Mouse (Mus musculus) brain, embryonic 18.5 days (tissue): ENCODE data around the gene Ppil3.
A peak's percentile ranks its signal among the peaks of the same experiment; 100 is the strongest.

Source experiments
- DNase-seq: peaks from one replicate; pipeline ENCODE4 v3.0.0-alpha.2; 2012; ENCODE audit warnings: low read depth, low spot score

The Ppil3 gene

GRCm38 (mm10) chr1:58445143-58445722 is at the start of gene Ppil3, which contains the start of gene Nif3l1:
Gene Ppil3 (minus strand): TSS chr1:58445486.
Gene Nif3l1 (plus strand): TSS chr1:58445151.
- peak; percentile 93 for DNase-seq

DNA sequence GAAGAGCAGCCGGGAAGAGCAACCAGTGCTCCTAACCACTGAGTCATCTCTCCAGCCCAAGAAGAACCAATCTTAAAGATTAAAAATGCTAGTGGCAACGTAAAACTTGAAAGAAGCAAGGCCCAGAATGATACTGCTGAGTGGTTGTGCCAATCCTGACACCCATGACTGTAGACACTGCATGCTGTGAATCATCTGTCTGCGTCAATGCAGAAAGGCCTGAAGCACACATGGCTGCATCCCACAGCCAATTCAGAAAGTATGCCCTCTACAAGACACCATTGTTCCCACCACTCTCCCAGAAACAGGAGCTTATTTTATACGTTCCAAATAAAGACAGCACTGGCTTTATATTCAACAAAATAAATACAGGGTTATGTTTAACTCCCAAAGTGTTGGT is 37.4 kb upstream of the Ppil3 start:
- DNase-seq = no peak

GRCm38 (mm10) chr1:58475662-58476061 is 30.4 kb upstream of the Ppil3 start:
- no peak for DNase-seq

GRCm38 (mm10) chr1:58465561-58465960 is 20.3 kb upstream of the Ppil3 start:
- DNase-seq = no peak

DNA sequence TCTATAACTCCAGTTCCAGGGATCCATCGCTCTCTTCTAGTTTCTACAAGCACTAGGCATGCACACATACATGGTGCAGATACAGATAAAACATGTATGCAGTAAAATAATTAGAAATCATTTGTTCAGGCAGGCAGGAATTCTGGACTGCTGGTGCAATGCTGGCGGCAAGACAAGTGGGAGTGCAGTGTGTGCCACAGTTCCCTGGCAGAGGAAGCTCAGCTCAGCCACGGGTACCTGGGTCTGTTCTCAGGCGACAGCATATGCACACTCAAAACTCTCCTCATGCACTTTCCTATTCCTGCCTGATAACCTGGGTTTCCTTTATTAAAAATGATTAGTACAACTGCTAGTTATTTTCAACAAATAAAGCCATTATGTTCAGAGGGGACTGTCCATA is 19.8 kb upstream of the Ppil3 start:
- no peak for DNase-seq

DNA sequence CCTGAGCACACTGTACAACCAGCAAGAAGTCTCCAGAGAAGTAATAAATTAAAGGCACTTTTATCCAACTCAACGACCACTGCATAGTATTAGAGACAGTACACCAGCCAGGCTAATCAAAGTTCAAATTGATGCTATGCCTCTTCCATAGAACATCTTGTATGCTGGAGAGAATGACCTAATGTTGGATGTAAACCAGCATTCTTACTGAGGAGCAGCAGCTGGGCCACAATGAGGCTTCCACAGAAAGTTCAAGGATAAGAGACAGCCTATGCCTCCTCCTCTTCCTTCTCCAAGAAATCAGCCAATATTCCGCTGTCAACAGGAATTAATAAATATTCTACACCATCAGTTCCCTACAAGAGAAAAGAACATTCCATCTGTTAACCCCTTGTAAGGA is 18.6 kb upstream of the Ppil3 start:
- DNase-seq = no peak

DNA sequence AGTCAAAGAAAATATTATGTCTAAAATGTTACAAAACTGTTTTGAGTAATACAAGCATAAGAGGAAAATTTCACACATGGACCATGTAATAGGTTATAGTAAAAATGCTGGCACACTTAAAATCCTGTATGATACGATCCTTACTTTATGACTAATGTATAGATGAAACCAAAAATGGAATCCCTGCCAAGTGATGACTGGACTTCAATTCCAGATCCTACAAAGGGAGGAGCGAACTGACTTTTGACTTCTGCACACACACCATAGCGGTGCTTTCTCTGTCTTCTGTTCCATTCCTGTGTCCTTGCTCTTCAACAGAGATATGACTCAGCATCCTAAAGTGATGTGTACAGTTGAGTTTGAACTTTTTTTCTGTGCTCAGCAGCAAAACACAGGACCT is 15.3 kb upstream of the Ppil3 start:
- no peak for DNase-seq

GRCm38 (mm10) chr1:58458867-58459266 is 13.6 kb upstream of the Ppil3 start:
- DNase-seq = no peak

- DNase-seq = no peak
Measured at GRCm38 (mm10) chr1:58458175-58458574, 12.9 kb upstream of the Ppil3 start.

DNA sequence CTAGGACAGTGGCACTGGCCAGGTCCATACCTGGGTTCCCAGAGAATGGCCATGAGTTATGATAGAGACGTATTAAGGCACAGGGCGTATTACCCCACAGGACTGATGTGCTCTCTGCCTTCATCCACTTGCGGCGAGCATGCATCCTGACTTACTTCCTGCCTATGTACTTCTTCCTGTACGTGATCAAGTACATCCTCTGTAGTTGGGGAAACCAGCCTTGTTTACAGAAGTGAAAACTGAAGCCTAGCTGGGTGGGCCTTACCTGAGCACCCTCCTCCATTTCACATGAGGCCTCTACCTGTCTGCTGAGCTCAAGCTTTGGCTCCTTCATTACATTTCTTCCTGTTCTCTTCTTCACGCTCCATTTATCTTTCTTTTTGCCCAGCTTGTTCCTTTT is 9.0 kb upstream of the Ppil3 start:
- no peak for DNase-seq

GRCm38 (mm10) chr1:58448396-58448795 is 3.1 kb upstream of the Ppil3 start:
- DNase-seq = no peak

- no peak for DNase-seq
Measured at GRCm38 (mm10) chr1:58447766-58448165, 2.5 kb upstream of the Ppil3 start.

GRCm38 (mm10) chr1:58445861-58446260 is 575 bp upstream of the Ppil3 start:
- DNase-seq = no peak

- DNase-seq = no peak
Measured at GRCm38 (mm10) chr1:58444691-58445090, 595 bp downstream of the Ppil3 start.

DNA sequence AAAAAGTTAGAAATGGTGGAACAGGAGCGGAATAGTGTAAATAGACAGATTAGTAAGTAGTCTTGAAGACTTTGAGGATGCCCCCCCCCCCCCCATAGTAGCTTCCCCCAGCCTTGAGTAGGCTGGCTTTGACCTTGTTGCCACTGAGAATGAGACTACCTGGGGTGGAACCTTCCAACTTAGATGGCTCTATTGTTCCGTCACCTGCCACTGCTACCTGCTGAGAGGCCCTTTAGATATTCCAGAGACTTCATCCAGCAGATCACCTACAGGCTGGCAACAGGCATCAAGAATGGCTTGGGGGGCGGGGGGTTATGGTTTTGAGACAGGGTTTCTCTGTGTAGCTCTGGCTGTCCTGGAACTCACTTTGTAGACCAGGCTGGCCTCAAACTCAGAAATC is 20.7 kb downstream of the Ppil3 start:
- DNase-seq = no peak

DNA sequence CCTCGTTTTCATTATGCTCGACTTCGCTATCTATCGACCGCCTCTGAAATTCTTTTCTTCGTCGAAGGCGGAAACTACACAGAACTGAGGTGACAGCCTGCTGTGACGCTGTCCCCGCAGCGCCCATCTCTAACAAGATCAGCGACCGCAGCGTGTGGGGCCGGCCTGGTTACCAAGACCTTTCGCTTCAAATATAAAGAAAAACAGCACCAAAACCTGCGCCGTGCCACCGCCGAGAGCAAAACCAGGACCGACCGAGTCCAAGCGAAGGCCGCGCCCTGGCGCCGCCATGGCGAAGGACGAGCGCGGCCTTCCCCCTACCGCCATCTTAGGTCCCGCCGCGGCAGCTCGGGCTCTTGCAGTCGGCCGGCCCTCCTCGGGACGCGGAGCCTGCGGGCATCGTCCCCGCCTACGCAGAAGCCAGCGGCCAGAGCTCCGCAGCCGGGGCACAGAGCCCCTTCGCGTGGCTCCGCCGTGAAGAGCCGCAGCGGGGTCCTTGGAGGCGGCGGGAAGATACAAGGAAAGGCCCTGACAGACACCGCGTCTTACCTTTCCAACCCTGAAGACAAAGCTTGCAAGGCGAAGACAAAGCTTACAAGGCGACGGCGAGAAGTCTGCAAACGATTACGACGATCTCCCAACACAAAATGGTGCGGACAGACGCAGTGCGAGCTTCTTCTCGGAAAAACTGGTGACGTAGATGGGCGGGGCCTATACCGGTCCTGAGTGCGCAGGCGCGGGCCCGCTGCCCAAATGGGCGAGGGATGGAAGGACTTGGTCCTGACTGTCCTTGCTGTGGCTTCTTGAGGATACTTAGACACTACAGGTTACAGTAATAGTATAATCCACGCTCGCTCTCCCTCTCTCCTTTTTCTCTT is 21.7 kb downstream of the Ppil3 start, which contains the start of gene Clk1:
Gene Clk1 (minus strand): TSS at position 696 of the 878 bp plus-strand sequence.
- peak; percentile 76 for DNase-seq

GRCm38 (mm10) chr1:58422879-58423278 is 22.4 kb downstream of the Ppil3 start:
- peak; percentile 18 for DNase-seq

DNA sequence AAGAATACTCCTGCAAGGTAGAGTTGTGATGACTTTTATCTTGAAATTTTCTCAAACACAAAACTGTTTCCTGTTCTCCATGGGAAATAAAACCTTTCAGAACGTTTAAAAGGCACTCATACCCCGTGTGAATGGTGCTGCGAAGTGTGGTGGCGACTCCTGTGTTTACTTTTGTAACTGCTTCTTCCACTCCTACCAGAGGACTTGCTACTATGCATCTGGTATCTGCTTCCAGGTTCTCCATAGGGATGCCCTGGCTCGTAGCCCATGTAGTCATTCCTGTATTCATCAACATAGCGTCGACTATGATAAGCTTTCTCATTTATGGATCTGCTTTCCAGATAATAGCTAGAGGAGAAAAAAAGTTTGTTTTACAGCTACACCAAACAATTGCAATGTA is 24.3 kb downstream of the Ppil3 start:
- no peak for DNase-seq

DNA sequence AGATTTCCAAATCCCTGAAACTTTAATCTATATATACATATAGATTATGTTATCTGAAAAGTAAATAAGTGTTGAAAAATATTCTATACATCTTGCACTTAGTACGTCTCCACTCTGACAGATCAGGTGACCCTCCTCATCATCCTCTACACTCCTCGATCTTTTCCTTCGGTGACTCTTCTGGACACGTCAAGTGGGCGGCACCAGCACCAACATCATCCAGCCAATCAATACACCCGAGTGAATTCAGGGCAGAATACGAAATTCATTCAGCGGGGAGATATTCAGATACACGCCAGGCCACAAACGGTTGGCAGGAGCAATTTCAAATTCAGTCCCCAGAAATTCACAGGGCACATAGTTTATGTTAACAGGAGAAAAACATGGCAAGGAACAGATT is 25.3 kb downstream of the Ppil3 start:
- DNase-seq = no peak

- DNase-seq = no peak
Measured at GRCm38 (mm10) chr1:58416048-58416447, 29.2 kb downstream of the Ppil3 start.

- no peak for DNase-seq
Measured at GRCm38 (mm10) chr1:58415442-58415841, 29.8 kb downstream of the Ppil3 start.

GRCm38 (mm10) chr1:58410776-58411175 is 34.5 kb downstream of the Ppil3 start:
- no peak for DNase-seq

DNA sequence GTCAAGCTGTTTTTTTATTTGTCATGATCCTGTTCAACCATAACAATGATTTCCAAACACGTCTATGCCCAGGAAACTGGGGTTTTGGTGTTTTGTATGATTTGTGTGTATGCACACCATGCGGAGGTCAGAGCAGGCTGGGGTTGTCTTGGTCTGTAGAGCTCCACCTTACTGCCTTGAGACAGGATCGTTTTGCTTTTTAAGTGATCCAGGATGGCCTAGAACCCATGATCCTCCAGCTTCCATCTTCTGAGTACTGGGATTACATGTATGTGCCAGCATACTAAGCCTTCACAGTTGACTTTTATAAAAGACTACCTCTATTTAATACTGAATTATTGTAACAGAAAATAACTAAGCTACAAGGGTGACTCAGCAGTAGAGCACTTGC is 35.1 kb downstream of the Ppil3 start:
- no peak for DNase-seq
